Mouse (Mus musculus) forebrain, embryonic 10.5 days (tissue): Measurements from ENCODE around the gene Prph. TPM values are rescaled to one million over a fixed set of nuclear protein-coding genes. Genes with fewer than 3 reads are reported as not detected.
A peak's percentile ranks its signal among the peaks of the same experiment; 100 is the strongest.

ENCODE experiments used
- DNase-seq: peaks from one replicate; pipeline ENCODE4 v3.0.0-alpha.2; 2017; ENCODE audit warnings: low spot score; ENCODE audit errors: extremely low spot score
- H3K27ac ChIP-seq: fragments of 300-500 bp; sonication (generic); 2 replicates; pipeline ENCODE4 v1.5.1; 2016; ENCODE audit warnings: mild to moderate bottlenecking
- H3K27me3 ChIP-seq: fragments of 300-500 bp; sonication (generic); 2 replicates; pipeline ENCODE4 v1.6.1; 2016; ENCODE audit warnings: mild to moderate bottlenecking; ENCODE audit not compliant: poor library complexity, severe bottlenecking
- H3K36me3 ChIP-seq: fragments of 300-500 bp; sonication (generic); replicated peaks from 2 replicates; pipeline ENCODE4 v1.6.1; 2016; ENCODE audit warnings: mild to moderate bottlenecking, moderate library complexity
- H3K4me1 ChIP-seq: fragments of 300-500 bp; sonication (generic); 2 replicates; pipeline ENCODE4 v1.6.1; 2016
- H3K4me3 ChIP-seq: fragments of 300-500 bp; sonication (generic); 2 replicates; pipeline ENCODE4 v1.5.1; 2016; ENCODE audit warnings: mild to moderate bottlenecking, moderate library complexity
- H3K9me3 ChIP-seq: fragments of 300-500 bp; sonication (generic); 2 replicates; pipeline ENCODE4 v1.6.1; 2016; ENCODE audit warnings: mild to moderate bottlenecking, moderate library complexity
- WGBS: fragments of 180-500 bp; shearing (Covaris S2); methylation state at CpG from one replicate; pipeline ENCODE4 v1.1.7; 2016; 5-methylcytosine and 5-hydroxymethylcytosine counted together
- microRNA-seq: library from miRNA; unstranded; fragments of <30 nt; microRNA quantifications from one replicate; pipeline ENCODE4, GENCODE M21; 2017
- polyA plus RNA-seq: library from polyadenylated mRNA; unstranded; fragments of >200 nt; fragmentation: Nextera tagmentation; extraction: Ambion mirVana; gene quantifications from 2 replicates; pipeline ENCODE4 v1.2.1, GENCODE M21; 2016

Gene Prph
- polyA plus RNA-seq, 1 experiment from 2014 or later = 0.33 TPM

DNA sequence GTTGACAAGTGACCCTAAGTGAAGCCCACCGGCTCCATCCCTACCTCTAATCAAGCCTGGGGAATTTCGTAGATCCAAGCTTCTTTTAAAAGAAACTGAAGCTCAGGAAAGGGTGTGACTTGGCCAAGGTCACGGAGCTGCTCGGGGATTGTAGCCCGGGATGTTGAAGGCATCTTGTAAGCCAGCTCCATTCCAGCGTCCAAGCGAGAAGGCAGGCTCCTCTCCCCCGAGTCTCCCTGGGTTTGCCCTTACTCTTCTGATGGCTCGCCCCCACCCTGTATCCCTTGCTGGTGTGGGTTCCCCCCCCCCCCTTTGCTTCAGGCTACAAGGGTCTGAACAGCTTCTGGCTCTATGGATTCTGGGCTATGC lies 43.5 kb downstream of the Prph start:
- H3K4me3 ChIP-seq = peak overlapping the region; percentile 50
- 0 out of 2 replicates have a peak overlapping the region, but pooled peaks have one; percentile 60 for H3K27ac ChIP-seq
- WGBS = under 1% methylated on average over 9 of the region's 9 CpGs
- no peaks in the 10 kb centered on the region for H3K36me3 ChIP-seq
- DNase-seq = no peak
- no peaks in the 10 kb centered on the region for H3K9me3 ChIP-seq
- H3K27me3 ChIP-seq = peaks cover 76% of the 10 kb centered on the region
- H3K4me1 ChIP-seq = peaks cover 56% of the 10 kb centered on the region

DNA sequence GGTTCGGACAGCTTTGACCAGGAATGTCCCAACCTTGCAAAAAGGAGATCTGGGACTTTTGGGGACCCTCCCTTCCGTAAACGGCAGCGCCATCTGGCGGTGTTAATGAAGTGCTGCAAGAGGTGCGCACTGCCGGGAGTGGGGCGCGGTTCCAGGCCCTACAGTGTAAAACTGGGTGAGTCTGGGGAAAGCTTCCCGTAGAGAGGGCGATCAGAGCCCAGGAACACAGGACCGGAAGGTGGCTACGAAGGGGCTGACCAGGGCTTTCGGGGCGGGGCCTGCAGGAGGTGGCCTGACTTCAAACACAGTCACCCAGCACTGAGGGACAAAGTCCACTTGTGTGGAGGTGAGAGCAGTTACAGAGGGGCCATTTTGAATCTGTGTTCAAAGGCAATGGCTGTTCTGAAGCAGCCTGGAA lies 44.2 kb downstream of the Prph start:
- under 1% methylated on average over 15 of the region's 15 CpGs for WGBS
- H3K27me3 ChIP-seq = peaks cover 71% of the 10 kb centered on the region
- H3K27ac ChIP-seq = peak overlapping the region; percentile 58
- no peaks in the 10 kb centered on the region for H3K9me3 ChIP-seq
- H3K36me3 ChIP-seq = no peaks in the 10 kb centered on the region
- H3K4me1 ChIP-seq = peaks cover 51% of the 10 kb centered on the region
- H3K4me3 ChIP-seq = peak overlapping the region; percentile 50
- DNase-seq = peak; percentile 74

DNA sequence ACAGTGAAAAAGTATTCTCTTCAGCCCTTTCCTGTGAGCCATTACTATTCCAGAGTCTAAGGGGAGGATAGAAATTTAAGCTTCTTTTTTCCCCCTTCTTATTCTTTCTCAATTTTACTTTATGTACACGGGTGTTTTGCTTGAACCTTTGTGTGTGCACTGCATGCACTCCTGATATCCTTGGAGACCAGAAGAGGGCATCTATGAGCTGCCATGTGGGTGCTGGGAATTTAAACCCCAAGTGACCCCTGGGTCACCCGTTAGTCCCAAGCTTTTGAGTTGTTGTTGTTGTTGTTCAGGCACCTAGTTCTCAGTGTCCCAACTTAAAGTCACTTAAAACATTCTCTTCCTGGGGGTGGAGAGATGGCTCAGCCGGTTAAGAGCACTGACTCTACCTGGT lies 45.0 kb downstream of the Prph start:
- Histone ChIP-seq H3K27me3 (peaks cover 63% of the 10 kb centered on the region), H3K4me1 (peaks cover 44% of the 10 kb centered on the region), H3K4me3 (no peak overlapping the region), H3K36me3 (no peaks in the 10 kb centered on the region), H3K27ac (no peak overlapping the region), H3K9me3 (no peaks in the 10 kb centered on the region)
- WGBS = 53% methylated on average over 3 of the region's 3 CpGs
- no peak for DNase-seq

DNA sequence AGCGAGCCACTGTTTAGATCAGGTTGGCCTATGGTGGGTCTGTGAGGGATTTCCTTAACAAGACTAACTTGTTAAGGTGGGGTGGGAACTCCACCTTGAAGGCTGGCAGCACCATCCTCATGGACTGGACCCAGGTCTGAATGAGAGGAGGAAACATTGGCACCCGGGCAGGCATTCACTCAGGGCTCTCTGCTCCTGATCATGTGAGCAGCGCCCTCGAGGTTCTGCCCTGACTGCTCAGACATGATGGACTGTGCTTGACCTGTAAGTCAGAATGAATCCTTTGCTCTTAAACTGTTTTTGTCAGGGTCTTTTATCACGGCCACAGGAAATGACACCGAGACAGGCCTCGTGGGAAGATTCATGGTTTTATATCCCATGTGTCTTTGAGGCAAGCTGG lies 50.3 kb downstream of the Prph start:
- Histone ChIP-seq H3K27ac (no peak overlapping the region), H3K4me3 (no peak overlapping the region), H3K27me3 (peaks cover 11% of the 10 kb centered on the region), H3K9me3 (no peaks in the 10 kb centered on the region), H3K36me3 (no peaks in the 10 kb centered on the region), H3K4me1 (no peaks in the 10 kb centered on the region)
- 94% methylated on average over 7 of the region's 7 CpGs for WGBS
- no peak for DNase-seq

DNA sequence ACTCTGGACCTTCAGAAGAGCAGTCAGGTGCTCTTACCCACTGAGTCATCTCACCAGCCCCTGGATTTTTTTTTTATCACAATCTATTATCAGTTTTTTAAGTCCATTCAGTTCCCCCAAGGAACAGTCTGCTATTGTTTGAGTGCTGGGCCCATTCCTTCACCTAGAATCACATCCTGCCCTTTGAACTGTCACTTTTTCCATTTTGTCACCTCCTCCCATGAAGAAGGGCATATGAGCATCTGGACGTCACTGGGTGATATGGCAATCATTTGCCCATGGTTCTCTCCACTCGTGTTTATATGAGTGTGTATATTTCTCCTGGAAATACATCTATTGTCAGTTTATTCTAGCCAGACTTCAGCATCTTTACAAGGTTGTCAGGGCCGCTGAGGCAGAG lies 52.9 kb downstream of the Prph start:
- no peaks in the 10 kb centered on the region for H3K4me1 ChIP-seq
- WGBS = 86% methylated on average over 3 of the region's 3 CpGs
- H3K27ac ChIP-seq = no peak overlapping the region
- H3K27me3 ChIP-seq = 0 out of 2 replicates have a peak, but pooled peaks cover 6% of the 10 kb centered on the region
- no peak for DNase-seq
- no peaks in the 10 kb centered on the region for H3K36me3 ChIP-seq
- H3K4me3 ChIP-seq = no peak overlapping the region
- H3K9me3 ChIP-seq = no peaks in the 10 kb centered on the region

Small RNA genes lying within 50 kb of the gene (microRNA-seq; reads per million reads assigned to microRNA genes)
- gene Mir6960 = 0.90 reads per million

Other genes with a start within 250 kb of the Prph start
- gene Ddn, start 245.7 kb upstream of the Prph start, polyA plus RNA-seq = 0.10 TPM in 1 of 2 replicates, not detected in the other
- gene Prkag1, start 223.7 kb upstream of the Prph start, polyA plus RNA-seq = 90.4 and 93.5 TPM in 2 replicates
- 10.8 and 11.8 TPM in 2 replicates for gene Kmt2d, start 184.0 kb upstream of the Prph start, polyA plus RNA-seq
- gene Rhebl1, start 160.6 kb upstream of the Prph start, polyA plus RNA-seq = 22.2 and 25.9 TPM in 2 replicates
- 0.24 and 0.48 TPM in 2 replicates for gene Dhh, start 156.6 kb upstream of the Prph start, polyA plus RNA-seq
- gene Lmbr1l, start 136.9 kb upstream of the Prph start, polyA plus RNA-seq = 23.9 and 25.3 TPM in 2 replicates
- 2,760 and 2,766 TPM in 2 replicates for gene Tuba1b, start 120.6 kb upstream of the Prph start, polyA plus RNA-seq
- gene Gm49450, start 101.6 kb upstream of the Prph start, polyA plus RNA-seq = not detected in 2 replicates
- 2,769 and 3,107 TPM in 2 replicates for gene Tuba1a, start 101.5 kb upstream of the Prph start, polyA plus RNA-seq
- gene Tuba1c, start 25.3 kb upstream of the Prph start, polyA plus RNA-seq = 160 and 171 TPM in 2 replicates
- gene Troap, start 19.4 kb downstream of the Prph start, polyA plus RNA-seq = 51.1 and 53.1 TPM in 2 replicates
- 0.12 TPM in 1 of 2 replicates, not detected in the other for gene C1ql4, start 32.6 kb downstream of the Prph start, polyA plus RNA-seq
- gene Dnajc22, start 38.0 kb downstream of the Prph start, polyA plus RNA-seq = 1.0 and 1.2 TPM in 2 replicates
- 53.5 and 56.5 TPM in 2 replicates for gene Spats2, start 70.7 kb downstream of the Prph start, polyA plus RNA-seq
- gene Kcnh3, start 169.7 kb downstream of the Prph start, polyA plus RNA-seq = 0.17 TPM in 1 of 2 replicates, not detected in the other
- gene Mcrs1, start 196.8 kb downstream of the Prph start, polyA plus RNA-seq = 192 and 203 TPM in 2 replicates
- gene Prpf40b, start 239.9 kb downstream of the Prph start, polyA plus RNA-seq = 60.7 and 62.2 TPM in 2 replicates
- gene Fam186b, start 240.7 kb downstream of the Prph start, polyA plus RNA-seq = 0.11 and 0.17 TPM in 2 replicates